Mouse (Mus musculus): ENCODE results near the gene Togaram1.

Togaram1 gene

DNA sequence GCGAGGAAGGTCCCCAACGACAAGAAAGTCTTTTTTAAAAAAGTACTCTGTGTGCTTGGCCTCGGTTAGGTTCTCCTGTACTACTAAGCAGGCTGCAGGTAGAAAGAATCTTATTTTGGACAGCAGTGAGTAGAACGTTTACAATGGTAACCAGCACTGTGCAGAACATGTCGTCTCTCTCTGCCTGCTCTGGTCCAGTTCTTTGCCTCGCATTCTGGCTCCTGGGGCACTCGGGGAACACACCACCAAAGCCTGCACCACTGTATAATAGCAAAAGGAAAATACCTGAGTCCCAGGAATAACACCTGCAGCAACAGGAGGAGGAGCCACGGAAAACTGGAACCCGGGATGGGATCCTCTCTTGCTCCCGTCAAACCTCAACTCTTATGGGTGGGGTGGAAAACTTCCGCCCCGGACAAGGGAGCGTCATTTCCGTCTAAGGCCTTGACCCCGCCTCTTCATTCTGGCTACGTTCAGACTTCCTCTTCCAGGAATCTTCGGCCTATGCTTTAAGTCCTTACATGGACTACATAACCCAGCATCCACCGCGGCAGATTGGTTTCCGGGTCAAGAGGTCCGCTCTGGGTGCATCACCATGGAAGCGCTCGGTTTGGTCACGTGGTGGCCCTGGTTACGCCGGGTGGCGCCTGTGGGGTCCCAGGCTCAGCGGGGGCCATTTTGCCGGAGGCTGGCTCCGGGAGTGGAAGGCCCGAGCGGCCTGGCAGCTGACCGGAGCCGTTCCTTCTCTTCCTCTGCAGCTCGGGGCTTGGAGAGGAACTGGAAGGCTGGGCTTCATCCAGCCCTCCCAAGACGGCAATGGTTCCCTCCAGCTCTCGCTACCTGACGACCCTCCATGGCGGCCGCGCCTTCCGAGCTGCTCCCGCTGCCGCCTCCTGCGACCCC is at the start of gene Togaram1, which contains the start of gene Klhl28:
Togaram1 (plus strand) TSS at position 681 of the 903 bp plus-strand sequence.
Klhl28 (minus strand) TSS at position 411 of the 903 bp plus-strand sequence.
- peak; percentile 99 for DNase-seq (ENCODE audit: low read depth)

DNA sequence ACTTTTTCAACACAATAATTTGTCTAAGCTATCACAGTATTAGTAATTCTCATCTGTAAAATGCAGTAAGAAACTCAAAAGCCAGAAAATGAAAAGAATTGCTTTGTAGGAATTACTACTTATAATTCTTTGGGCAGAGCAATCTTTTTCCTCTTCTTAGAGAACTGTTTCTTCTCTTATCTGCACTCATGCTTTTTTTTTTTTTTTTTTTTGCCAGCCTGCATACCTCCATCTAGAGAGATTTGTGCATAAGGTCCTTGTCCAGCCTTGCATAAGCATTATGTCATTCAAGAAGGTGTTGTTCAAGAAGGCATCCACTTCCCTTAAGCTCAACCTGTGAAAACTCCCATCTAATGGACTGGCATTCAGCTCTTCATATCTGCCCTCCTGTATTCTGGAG is 48.9 kb upstream of the Togaram1 start:
- peak; percentile 25 for DNase-seq (ENCODE audit: low read depth)

DNA sequence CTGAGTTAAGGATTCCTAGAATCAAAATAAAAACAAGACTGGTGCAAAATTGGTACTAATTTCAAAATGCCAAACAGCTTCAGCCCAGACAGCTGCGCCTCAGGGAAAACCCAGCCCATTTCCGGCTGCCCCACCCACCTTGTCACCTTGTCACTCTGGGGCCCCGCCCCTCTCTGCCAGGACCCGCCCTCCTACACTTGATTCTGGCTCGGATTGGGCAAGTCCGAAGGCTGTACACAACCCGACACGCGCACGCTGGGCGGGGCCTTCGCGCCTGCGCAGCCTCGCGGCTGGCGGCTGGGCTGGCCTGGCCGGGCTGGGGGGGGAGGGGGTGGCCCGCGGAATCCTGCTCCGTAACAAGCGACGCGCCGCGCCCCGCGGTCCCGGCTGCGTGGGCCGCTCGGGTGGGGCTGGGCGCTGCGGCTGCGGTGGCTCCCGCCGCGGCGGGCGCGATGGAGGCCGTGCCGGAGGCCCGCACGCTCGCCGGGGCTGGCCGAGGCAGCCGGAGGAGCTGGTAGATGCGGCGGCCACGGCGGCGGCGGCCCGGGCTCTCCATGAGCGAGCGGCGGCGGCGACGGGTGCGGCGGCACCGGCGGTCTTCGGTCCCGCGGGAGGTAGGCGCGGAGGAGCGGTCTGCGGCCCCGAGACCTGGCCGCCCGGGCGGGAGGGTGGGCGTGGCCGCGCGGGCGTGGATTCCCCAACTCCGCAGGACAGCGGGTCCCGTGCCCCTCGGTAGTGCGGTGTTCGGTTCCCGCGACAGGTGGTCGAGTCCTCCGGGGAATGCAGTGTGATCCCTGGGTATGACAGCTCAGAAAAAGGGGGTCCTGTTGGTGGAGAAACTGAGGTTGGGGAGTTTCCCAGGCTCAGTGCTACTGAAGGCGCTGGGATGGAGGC is 47.8 kb upstream of the Togaram1 start, which contains the start of gene Gm527:
Gm527 (plus strand) TSS at position 329 of the 894 bp plus-strand sequence.
- DNase-seq (ENCODE audit: low read depth): peak; percentile 99

DNA sequence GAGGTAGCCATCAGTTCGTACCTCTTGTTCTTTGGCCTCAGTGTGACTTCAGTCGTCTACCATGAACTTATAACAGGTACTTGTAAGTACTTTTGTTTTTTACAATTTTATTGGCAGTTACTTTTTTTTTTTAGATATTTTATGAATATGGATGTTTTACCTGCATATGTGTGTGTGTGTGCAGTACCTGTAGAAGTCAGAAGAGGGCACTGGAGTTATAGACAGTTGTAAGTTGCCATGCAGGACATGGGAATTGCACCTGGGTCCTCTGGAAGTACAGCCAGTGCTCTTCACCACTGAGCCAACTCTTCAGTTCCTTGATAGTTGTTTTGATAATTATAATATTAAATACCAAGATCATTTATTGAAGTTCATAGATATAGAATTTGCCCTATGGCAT is 28.1 kb upstream of the Togaram1 start:
- peak; percentile 60 for DNase-seq (ENCODE audit: low read depth)

DNA sequence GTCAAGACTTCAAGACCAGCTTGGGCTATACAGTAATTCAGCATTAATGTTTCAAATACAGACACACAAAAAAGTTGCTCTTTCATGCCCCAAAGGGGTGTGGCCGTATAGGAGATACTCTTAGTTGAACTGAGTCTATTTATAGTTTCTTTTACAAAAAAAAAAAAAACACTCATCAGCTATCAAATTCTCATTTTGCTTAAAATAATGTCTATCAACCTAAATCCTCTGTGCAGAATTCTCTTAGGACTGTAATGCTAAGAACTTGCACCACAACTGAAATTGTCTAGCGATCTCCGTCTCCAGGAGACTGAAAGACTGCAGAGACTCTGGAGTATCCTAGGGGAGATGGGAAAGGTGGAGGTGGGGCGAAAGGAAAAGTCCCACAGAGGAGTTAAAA is 1.0 kb upstream of the Togaram1 start:
- no peak for DNase-seq (ENCODE audit: low read depth)

DNA sequence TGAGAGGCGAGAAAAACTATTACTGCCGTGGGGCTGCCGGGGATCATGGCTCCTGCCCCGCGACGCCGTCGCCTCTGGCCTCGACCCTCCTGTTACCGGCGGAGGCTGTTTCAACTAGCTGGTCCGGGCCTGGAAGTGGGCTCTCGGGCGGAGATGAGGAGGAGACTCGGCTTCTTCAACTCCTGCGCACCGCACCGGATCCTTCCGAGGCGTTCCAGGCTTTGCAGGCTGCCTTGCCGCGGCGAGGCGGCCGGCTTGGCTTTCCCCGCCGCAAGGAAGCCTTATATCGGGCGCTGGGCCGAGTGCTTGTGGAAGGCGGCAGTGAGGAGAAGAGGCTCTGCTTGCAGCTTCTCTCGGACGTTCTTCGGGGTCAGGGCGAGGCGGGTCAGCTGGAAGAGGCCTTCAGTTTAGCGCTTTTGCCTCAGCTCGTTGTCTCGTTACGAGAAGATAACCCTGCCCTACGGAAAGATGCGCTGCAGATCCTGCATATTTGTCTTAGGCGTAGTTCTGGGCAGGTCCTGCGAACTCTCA is 562 bp downstream of the Togaram1 start:
- peak; percentile 75 for DNase-seq (ENCODE audit: low read depth)

DNA sequence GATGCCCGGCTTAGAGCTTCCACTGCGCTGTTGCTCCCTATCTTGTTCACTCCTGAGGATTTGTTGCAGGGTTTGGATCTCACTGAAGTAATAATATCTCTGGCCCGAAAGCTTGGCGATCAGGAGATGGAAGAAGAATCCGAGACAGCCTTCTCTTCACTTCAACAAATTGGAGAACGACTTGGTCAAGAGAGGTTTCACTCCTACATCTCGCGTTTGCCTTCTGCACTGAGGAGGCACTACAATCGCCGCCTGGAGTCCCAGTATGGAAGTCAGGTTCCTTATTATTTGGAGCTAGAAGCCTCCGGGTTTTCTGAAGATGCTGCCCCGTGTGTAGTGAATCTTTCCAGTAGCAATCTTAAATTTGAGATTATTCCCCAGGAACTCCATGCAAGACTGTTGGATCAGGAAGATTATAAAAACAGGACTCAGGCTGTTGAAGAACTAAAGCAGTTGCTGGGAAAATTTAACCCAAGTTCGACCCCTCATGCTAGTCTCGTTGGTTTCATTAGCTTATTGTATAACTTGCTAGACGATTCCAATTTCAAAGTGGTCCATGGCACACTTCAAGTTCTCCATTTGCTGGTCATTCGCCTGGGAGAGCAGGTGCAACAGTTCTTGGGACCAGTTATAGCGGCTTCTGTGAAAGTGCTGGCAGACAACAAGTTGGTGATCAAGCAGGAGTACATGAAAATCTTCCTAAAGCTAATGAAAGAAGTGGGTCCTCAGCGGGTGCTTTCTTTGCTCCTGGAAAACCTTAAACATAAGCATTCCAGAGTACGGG is 1.2 kb downstream of the Togaram1 start:
- DNase-seq (ENCODE audit: low read depth): peak; percentile 46

DNA sequence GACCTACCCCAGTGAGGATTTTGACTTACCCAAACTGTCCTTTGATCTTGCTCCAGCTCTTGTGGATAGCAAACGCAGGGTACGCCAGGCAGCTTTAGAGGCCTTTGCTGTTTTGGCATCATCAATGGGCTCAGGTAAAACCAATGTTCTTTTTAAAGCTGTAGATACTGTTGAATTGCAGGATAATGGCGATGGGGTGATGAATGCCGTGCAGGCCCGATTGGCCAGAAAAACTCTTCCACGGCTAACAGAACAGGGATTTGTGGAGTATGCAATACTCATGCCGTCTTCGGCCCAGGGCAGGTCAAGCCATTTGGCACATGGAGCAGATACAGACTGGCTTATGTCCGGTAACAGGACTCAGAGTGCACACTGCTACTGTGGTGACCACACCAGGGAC is 1.9 kb downstream of the Togaram1 start:
- DNase-seq (ENCODE audit: low read depth): no peak

DNA sequence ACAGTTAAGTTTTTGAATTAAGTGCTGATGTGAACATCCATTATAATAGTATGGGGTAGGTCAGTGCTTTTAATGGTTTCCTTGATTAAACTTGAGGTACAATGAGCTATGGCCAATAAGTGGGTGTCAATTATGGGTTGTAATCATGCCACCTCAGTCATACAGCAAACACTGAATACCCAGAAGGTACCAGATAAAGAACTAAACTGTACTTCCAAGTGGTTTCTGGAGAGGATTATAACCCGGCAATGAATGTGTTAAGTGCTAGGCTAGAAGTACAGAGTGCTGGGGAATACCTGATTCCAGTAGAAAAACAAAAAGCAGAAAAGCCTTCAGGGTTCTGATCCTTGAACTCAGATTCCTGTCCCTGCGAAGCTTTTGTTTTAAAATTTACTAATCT is 2.5 kb downstream of the Togaram1 start:
- peak; percentile 27 for DNase-seq (ENCODE audit: low read depth)

DNA sequence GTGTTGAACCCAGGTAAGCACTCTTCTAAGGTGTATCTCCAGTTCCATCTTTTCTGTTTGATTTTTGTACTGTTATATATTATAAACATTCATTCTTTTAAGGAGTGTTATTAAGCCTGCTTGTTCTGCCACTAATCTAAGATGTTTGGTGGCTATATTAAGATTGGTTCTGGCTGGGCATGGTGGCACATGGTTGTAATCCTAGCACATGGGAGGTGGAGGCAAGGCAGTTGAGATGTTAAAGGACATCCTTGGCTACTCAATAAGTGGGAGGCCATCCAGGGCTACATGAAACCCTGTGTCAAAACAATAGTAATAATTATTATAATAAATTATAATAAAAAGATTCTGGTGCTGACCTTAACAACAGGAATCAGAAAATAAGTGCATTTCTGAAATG is 5.8 kb downstream of the Togaram1 start:
- DNase-seq (ENCODE audit: low read depth): no peak

DNA sequence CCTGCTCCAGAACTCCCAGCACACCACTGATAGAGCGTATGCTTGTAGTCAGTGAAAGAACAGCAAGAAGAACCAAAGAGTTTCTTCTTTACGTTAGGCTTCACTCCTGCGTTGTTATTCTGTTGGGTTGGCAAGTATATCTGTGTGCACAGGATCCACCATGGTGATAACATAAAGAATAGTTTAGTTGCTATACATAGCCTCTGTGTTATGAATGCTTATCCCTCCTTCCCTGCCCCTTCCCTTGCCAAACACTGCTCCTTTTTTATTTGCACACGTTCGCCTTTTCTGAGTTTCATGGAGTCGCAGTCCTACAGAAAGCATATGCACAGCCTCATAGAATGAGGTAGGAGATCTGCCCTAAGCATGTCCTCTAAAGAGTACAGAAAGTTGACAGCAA is 6.5 kb downstream of the Togaram1 start:
- peak; percentile 4 for DNase-seq (ENCODE audit: low read depth)

DNA sequence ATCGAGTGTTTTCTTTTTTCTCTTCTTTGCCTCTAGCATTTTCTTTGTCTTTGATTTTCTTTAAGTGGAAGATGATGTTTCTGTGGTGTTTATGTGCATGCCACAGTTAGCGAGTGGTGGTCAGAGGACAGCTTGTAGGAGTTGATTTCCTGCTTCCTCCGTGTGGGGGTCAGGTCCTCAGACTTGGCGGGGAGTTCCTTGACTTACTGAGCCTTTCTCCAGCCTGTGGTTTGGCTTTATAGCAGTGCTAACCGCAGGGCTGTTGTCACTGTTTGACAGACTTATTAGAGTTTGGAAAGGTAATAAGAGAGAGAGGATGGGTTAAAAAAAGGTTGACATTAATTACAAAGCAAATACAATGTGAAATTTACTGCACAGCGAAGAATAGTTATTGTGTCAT is 10.0 kb downstream of the Togaram1 start:
- DNase-seq (ENCODE audit: low read depth): peak; percentile 54

DNA sequence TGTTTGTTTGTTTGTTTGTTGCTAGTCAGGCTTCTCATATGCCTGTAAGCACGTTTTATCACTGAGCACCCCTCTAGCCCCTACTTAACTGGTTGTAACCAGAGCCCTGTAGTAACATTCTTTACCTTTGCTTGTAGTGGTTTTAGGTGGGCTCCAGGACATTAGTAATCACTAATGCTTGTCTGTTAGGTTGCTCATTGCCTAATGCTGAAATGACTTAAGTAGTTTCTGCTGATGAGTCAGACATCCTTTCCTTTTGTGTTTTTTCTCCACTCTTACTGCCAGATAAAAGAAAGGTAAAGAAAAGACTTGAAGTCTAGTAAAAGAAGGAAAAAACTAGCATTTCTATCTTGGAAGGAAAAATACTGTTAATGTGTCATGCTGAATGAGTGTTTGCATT is 10.6 kb downstream of the Togaram1 start:
- peak; percentile 23 for DNase-seq (ENCODE audit: low read depth)

DNA sequence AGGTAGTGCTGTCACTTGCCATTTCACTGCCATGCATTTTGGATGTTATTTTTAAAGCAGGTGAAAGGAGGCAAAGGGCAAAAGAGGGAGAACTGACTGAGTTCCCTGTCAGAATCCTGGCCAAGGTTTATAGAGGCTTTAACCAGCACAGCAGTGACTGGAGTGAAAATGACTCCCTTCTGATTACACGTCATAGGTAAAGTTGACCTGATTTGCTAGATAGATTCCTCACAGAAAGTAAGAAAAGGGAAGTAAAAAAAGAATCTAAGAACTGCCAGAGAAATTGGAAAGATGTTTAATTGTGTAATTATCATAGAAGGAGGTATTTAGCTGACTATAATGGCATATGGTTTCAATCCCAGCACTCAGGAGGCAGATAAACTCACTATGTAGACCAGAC is 11.9 kb downstream of the Togaram1 start:
- no peak for DNase-seq (ENCODE audit: low read depth)

DNA sequence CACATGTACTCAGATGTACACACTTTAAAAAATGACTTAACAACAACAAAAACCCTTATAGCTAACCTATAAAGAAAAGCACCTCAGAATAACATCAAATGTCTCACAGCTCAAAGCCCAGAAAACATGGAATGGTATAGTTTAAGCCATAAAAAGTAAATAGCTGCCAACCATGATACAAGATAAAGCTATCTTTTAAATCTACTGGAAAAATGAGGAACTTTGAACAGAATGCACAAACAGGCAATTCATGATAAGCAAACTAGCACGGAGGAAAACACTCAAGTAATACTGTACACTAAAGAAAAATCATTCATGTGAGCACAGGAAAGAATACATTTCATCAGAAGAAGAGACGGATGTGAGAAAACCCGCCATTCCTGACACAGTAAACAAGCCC is 42.1 kb downstream of the Togaram1 start:
- no peak for DNase-seq (ENCODE audit: low read depth)

DNA sequence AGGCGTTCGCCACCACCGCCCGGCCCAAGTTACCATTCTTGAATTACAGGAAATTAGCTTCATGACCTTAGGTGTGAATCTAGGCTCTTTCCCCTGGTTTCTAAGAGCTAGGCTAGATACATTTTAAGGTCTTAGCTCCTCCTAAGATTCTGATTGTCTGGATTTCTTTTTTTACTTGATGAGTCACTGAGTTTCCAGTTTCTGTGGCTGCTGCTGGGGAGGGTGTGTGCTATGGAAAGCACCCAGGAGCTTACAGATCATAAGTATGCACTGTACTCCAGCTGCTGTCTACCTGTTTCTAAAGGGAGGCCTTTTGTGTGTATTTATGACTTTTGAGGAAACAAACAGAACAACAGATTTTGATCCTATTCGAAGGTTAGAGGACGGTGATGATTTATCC is 57.2 kb downstream of the Togaram1 start:
- DNase-seq (ENCODE audit: low read depth): no peak

DNA sequence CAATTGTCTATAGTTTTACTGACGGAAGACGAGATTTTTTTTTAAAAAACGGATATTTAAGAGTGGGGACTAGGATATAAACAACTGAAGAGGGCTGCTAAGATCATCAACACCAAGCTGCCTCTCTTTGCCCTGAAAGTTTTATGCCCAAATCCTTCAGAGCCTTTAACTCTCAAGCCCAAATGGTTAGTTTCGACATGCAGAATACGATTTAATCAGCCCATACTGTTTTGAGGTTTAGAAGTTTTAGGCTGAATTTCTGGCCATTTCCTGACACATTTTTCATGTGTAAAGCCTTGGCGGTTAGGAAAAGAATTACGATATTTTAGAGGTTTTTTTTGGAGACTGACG is 70.2 kb downstream of the Togaram1 start:
- no peak for DNase-seq (ENCODE audit: low read depth)

DNA sequence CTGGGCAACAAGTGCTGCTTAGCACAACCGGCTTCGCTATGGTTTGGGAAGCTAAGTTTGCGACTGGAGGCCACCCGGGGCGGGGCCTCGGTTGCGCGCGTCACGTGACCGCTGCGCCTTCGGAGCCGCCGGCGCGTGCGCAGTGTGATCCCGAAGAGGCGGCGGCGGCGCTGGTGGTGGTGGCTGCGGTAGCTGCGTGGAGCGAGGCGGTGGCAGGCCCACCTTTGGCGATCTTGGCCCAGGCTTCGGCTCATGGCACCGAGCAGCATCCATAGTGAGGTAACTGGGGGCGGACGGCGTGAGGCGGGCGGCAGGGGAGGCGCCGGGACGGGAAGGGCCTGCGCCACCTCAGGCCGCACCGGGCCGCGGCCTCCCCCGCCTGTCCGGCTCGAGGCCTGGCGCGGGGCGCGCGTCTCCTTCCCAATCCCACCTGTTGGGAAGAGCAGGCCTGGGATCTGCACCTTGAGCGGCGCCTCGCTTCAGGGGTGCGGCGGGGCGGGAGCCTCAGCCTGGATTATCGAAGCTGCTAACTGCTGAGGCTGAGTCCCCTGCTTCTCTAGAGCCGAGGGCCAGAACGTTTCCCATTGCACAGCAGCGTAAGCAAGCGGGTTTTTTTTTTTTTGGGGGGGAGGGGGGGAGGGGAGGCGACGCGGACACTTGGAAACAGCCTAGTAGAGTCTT is 70.7 kb downstream of the Togaram1 start, which contains the start of gene Prpf39:
Prpf39 (plus strand) TSS at position 144 of the 681 bp plus-strand sequence.
- peak; percentile 94 for DNase-seq (ENCODE audit: low read depth)

DNA sequence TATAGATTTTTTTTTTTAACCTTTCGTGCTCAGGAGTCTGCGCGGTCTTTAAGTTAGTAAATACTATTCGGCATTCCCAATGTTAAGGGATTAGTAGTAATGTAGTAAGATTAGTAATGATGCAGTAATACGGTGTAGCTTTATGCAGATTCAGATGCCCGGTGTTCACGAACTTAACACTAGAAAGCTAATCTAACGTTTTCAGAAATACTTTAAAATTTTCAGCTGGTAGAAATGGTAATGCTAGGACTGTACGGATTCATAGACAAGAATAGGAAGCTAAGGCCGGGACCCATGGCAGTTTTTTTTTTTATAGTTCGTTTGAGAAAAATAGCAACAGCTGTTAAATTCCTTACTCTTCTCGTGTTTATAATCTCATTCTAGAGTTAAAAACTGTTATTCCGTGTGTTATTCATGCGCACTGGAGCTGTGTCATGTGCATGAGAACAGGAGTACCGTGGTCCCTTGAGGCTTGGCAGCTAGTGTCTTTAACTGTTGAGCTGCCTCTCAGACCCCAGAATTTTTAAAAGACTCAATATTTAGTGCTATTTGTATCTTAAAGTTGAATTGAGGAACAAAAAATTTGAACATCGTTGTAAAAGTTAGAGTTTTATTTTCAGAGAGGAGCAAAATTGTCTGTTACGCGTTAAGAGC is 71.4 kb downstream of the Togaram1 start:
- no peak for DNase-seq (ENCODE audit: low read depth)

DNA sequence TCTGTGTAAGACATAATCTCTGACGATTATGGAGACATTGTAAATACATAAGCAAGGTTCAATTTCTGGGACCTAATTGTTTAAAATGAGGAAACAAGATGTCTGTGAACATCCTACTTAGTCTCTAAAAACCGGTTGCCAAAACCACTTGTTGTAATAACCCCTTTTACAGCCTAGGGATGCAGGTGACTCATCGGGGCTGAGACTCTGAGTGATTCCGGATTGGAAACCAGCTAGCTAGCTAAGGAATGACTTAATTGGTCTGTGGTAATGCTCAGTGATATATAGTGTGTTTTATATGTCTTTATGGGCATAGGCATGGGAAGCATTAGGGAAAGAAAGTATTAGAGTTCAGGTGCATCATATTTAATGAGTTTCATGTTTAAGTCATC is 71.9 kb downstream of the Togaram1 start:
- DNase-seq (ENCODE audit: low read depth): peak; percentile 47

DNA sequence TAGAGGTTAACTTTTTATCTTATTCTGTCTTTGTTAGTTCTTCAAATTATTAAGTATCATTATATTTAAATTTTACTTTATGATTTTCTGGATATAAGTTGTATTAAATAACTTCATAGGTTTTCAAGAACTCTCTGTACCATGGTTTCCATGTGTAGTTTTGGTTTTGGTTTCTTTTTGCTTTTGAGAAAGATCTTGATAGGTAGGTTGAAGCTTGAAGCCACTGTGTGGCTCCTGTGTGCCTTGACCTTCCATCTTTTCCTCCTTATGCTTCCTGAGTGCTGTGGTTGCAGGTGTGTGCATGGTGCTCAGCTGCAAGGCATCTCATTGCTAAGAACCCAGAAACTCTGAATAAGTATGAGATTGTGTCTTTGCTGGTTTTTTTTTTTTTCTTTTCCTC is 83.2 kb downstream of the Togaram1 start:
- peak; percentile 52 for DNase-seq (ENCODE audit: low read depth)
